Mouse (Mus musculus): ENCODE data around the gene Noxo1. TPM values are rescaled to one million over a fixed set of nuclear protein-coding genes. Genes with fewer than 3 reads are reported as not detected.

Gene Noxo1
- total and polyA plus RNA-seq, 3 experiments = 0.62 to 2.4 TPM; not detected in 1

DNA sequence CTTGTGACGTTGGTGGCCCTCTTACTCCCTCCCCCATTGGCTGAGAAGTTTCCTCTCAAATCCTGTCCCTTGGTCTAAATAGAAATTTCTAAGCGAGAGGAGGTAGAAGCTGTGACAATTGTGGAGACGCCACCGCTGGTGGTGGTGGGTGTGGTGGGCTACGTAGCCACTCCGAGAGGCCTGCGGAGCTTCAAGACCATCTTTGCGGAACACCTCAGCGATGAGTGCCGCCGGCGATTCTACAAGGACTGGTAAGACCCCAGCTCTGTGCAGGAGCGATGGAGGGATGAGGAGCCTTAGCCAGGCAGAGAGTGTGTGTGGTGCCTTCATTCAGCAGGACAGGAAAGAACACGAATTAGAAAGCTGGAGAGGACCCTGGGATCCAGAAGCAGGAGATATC is 34.8 kb downstream of the Noxo1 start:
- peaks cover 0 to 17% of the 10 kb centered on the region in 2 experiments; a peak in 3 of 4 replicates for H3K4me1 ChIP-seq (ENCODE audit: control insufficient read depth in 1 of 2, insufficient read depth in 2 of 2, low read length in 2 of 2)
- H3K27ac ChIP-seq (ENCODE audit: control insufficient read depth, low read depth, low read length) = no peak overlapping the region
- H3K79me2 ChIP-seq (ENCODE audit: control insufficient read depth, insufficient read depth, low read length, poor library complexity) = no peaks in the 10 kb centered on the region
- no peak overlapping the region for H3K9ac ChIP-seq (ENCODE audit: control insufficient read depth, low read depth, low read length, poor library complexity, severe bottlenecking)
- DNase-seq (ENCODE audit: low read depth, low spot score) = no peak
- H3K9me3 ChIP-seq (replicated peaks; ENCODE audit: insufficient read depth, low read length) = no peaks in the 10 kb centered on the region
- H3K36me3 ChIP-seq (ENCODE audit: control insufficient read depth in 1 of 2, insufficient read depth in 2 of 2, low read length in 2 of 2) = peaks cover 0 to 5% of the 10 kb centered on the region in 2 experiments; a peak in 1 of 4 replicates
- H3K27me3 ChIP-seq (ENCODE audit: control insufficient read depth in 1 of 2, insufficient read depth in 2 of 2, low read length in 2 of 2) = no peaks in the 10 kb centered on the region
- H3K4me3 ChIP-seq (ENCODE audit: control insufficient read depth in 1 of 2, insufficient read depth in 1 of 2, low read depth in 2 of 2, low read length in 2 of 2) = no peak overlapping the region
- TF ChIP-seq MAX (IDR thresholded peaks at IDR 0.05; ENCODE audit: low read length) (no peak), GABPA (IDR thresholded peaks at IDR 0.05; ENCODE audit: low read depth, low read length) (no peak), RCOR1 (IDR thresholded peaks at IDR 0.05; ENCODE audit: low read depth, low read length) (no peak), USF2 (IDR thresholded peaks at IDR 0.05; ENCODE audit: borderline replicate concordance in 1 of 2, insufficient read depth in 1 of 2, low read depth in 1 of 2, low read length in 2 of 2) (no peak)

DNA sequence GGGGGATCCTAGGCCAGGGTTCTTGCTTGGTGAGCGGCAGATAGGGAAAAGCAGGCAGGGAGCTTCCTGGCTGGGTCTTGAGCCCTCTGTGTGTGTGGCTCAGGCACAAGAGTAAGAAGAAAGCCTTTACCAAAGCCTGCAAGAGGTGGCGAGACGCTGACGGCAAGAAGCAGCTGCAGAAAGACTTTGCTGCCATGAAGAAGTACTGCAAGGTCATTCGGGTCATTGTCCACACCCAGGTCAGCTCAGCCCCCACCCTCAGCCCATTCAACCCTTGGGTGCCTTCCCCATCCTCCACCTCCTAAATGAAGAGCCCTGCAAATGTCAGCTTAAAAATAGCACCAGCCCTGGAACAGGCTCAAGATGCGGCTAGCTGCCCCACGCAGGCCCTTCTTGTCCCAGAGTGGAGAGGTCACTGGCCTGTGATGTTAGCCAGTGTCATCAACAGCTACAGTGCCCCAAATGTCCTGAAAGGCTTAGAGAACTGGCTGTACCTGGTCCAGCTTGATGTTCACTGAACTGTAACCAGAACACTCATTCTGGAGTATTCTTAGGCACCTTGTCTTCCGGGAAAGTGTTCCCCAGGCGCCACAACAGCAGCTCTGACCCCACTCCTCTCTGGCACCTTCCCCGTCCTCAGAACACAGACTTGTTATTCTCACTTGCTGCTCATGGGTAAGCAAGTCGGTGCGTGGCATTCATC is 36.4 kb downstream of the Noxo1 start:
- Histone ChIP-seq H3K9ac (ENCODE audit: control insufficient read depth, low read depth, low read length, poor library complexity, severe bottlenecking) (no peak overlapping the region), H3K27ac (ENCODE audit: control insufficient read depth, low read depth, low read length) (no peak overlapping the region), H3K27me3 (ENCODE audit: control insufficient read depth in 1 of 2, insufficient read depth in 2 of 2, low read length in 2 of 2) (no peaks in the 10 kb centered on the region), H3K9me3 (replicated peaks; ENCODE audit: insufficient read depth, low read length) (no peaks in the 10 kb centered on the region), H3K79me2 (ENCODE audit: control insufficient read depth, insufficient read depth, low read length, poor library complexity) (peaks cover 2% of the 10 kb centered on the region; the same call in 1 of the 2 replicates), H3K36me3 (ENCODE audit: control insufficient read depth in 1 of 2, insufficient read depth in 2 of 2, low read length in 2 of 2) (peaks cover 0 to 7% of the 10 kb centered on the region in 2 experiments; a peak in 1 of 4 replicates), H3K4me1 (ENCODE audit: control insufficient read depth in 1 of 2, insufficient read depth in 2 of 2, low read length in 2 of 2) (peaks cover 0 to 19% of the 10 kb centered on the region in 2 experiments; a peak in 2 of 4 replicates), H3K4me3 (ENCODE audit: control insufficient read depth in 1 of 2, insufficient read depth in 1 of 2, low read depth in 2 of 2, low read length in 2 of 2) (no peak overlapping the region)
- TF ChIP-seq NRF1 (IDR thresholded peaks at IDR 0.05; ENCODE audit: insufficient read depth, low read depth, low read length, poor library complexity, severe bottlenecking) (no peak), TAL1 (IDR thresholded peaks at IDR 0.05; ENCODE audit: low read length) (no peak), HCFC1 (IDR thresholded peaks at IDR 0.05; ENCODE audit: low read depth, low read length) (no peak), TCF12 (IDR thresholded peaks at IDR 0.05; ENCODE audit: low read depth, low read length) (no peak), USF2 (IDR thresholded peaks at IDR 0.05; ENCODE audit: borderline replicate concordance in 1 of 2, insufficient read depth in 1 of 2, low read depth in 1 of 2, low read length in 2 of 2) (no peak), MAX (IDR thresholded peaks at IDR 0.05; ENCODE audit: low read length) (no peak), MEF2A (IDR thresholded peaks at IDR 0.05; ENCODE audit: extremely low read depth, insufficient replicate concordance, low read depth, low read length, poor library complexity, severe bottlenecking) (no peak), KAT2A (conservative IDR thresholded peaks at IDR 0.05; ENCODE audit: low read depth, low read length) (no peak), E2F4 (IDR thresholded peaks at IDR 0.05; ENCODE audit: borderline replicate concordance, low read depth, low read length) (no peak), CTCF (IDR thresholded peaks at IDR 0.05 in 2 of 3, conservative IDR thresholded peaks at IDR 0.05 in 1 of 3; ENCODE audit: control insufficient read depth in 1 of 3, insufficient read depth in 1 of 3, low read depth in 2 of 3, low read length in 3 of 3, poor library complexity in 1 of 3, severe bottlenecking in 1 of 3) (no peak), NELFE (IDR thresholded peaks at IDR 0.05; ENCODE audit: low read depth, low read length) (no peak), ZKSCAN1 (IDR thresholded peaks at IDR 0.05; ENCODE audit: low read depth, low read length) (no peak), MAZ (IDR thresholded peaks at IDR 0.05; ENCODE audit: low read depth, low read length) (no peak), GATA1 (IDR thresholded peaks at IDR 0.05; ENCODE audit: low read depth, low read length) (no peak), ZC3H11A (IDR thresholded peaks at IDR 0.05; ENCODE audit: low read depth, low read length) (no peak), ELF1 (IDR thresholded peaks at IDR 0.05; ENCODE audit: low read depth, low read length) (no peak), MXI1 (IDR thresholded peaks at IDR 0.05; ENCODE audit: low read depth, low read length) (no peak), TBP (IDR thresholded peaks at IDR 0.05; ENCODE audit: low read depth, low read length) (no peak)
- DNase-seq (ENCODE audit: low read depth, low spot score) = no peak

All from MEL (cell line).